Mouse (Mus musculus): ENCODE data around the gene Slc44a1.

DNA sequence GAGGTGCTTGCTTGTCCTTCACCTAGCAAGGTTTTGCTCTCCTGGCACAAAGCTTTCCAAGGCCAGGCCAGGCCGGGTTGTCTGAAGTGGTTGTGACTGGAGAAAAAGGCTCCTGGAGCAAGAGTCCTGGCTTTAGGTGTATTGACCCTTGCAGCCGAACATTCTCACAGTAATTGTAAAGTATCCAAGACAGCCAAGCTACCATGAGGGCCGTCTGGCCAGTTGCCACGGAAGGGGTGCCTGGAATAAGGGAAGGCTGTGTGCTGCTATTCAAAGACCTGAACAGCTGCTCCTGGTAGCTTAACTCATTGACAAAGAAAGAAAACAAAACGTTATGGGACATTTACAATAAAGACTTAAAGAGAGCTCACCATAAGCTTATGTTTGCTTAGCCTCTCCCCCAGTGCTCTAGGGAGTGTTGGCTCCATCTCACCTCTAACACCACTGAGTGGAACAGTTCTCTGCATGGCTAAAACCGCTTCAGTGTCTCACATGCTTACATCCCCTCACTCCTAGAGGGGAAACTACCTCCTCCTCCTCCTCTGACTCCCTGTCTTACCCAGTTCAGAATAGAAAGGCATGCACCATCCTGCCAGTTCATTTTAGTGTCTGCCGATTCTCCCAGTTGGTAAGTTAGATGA is 197.2 kb downstream of the Slc44a1 start:
- TF ChIP-seq CTCF (IDR thresholded peaks at IDR 0.05; ENCODE audit: low read depth, low read length) (no peak), POLR2A (IDR thresholded peaks at IDR 0.05; ENCODE audit: extremely low read depth, insufficient read depth, low read length) (no peak)
